Mouse (Mus musculus) spleen, postnatal 10 days (tissue): ENCODE measurements around the gene Tfip11.

Experiments used
- DNase-seq, 2 experiments: peaks; one replicate each; pipeline ENCODE4 v3.0.0; 2021 to 2022; ENCODE audit warnings: low spot score in 2 of 2

The Tfip11 gene

DNA sequence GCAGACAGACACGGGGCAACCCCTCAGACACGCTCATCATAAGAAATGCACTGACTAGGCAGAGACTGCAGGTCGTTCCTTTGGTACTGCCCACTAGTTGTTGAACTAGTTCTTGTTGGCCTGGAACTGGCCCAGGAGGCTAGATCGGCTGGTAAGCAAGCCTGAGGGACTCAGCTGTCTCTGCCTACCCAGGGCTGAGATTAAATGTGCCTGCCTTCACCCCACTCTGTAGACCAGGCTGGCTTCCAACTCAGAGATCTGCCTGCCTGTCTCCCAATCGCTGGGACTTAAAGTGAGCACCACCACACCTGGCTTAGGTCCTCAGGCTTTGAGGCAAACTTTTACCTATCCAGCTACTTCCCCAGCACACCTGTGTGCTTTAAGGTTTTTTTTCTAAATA is 5.8 kb upstream of the Tfip11 start:
- no peak for DNase-seq

DNA sequence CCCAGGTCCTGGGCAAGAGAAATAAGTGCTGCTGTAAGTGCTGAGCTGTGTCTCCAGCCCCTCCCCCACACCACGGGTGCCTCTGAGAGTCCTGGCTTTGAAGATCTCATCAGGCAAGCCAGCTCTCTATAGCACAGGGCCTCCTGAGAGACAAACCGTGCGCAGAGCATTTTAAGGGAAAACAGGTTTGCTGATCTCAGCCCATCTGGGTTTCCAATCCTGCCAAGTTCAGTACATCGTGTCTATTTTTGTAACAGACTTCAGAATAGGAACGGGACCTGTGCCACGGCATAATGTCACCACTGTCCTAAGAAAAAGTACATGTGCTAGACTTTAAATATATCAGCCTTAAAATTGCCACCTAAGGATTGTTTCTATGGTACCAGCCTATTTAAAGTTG is 5.2 kb upstream of the Tfip11 start:
- DNase-seq = no peak

DNA sequence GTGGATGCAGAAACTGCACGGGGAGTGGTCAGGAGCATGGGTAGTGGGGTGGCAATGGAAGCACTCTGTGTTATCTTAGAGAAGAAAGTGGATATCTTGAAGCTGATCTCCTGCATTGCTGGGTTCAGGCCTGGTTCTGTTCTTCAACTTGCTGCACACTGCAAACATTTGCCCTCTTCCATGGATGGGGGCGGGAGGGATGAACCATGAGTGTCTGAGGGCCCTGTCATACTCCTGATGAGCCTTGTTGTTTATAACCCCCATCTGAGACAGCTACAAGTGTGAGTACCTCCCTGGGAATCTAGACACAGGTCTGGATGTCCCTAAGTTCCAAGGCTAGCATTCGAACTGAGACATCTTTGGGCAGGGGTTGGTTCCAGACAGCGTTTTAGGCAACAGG is 4.8 kb upstream of the Tfip11 start:
- no peak for DNase-seq

DNA sequence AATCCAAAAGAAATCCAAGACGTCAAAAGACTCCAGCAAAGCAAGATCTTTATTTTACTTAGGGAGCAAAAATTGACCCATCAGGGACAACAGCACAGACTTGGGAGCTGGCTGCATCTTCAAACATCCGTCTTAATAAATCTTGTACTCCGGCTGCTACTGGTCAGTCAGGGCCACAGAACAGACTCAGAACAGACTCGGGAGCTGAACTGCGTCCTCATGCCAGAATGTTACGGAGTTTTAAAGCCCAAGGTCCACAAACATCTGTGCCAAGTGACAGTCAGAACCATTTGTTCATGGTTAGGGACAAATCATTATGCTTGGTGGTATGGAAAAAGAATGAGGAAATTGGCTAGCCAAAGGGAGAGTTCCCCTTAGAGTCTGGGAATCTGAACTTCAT is 2.9 kb upstream of the Tfip11 start:
- no peak for DNase-seq

DNA sequence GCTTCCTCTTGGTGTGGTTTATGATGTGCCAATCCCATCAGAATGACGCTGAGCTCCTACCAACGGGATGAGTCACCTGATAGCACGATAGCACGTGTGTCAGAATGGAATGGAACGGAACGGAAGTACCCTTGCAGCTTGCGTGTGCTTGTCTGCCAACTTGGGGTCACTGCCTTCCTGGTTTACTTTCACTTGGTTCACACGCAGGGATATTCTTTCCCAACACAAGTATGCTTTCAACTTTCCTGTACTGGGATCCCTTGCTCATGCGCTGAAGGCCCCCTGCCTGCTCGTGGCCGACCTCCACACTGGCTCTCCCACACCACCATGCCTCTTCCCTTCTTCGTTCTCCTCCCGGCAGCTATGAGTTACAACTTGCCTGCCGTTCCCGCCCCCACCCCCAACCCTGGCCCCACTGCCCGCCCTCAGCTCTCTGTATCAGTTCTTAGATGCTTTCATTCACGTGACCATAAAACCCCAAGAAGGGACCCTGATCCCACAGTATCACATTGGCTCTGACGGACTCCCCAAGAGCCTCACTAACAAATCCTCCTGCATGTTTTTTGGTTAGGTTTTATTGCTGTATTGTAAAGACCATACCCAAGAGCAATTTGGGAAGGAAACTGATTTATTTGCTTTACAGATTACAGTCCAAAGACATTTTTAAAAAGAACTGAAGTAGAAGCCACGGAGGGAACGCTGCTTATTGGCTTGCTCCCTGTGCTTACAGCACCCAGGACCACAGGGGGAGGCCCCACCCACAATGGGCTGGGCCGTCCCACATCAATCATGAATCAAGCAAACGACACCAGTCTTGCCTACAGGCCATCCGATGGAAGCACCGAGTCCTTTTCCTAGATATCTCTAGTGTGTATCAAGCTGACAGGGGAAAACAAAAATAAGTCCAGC is 1.3 kb upstream of the Tfip11 start:
- DNase-seq = peak; percentile 32 to 63

DNA sequence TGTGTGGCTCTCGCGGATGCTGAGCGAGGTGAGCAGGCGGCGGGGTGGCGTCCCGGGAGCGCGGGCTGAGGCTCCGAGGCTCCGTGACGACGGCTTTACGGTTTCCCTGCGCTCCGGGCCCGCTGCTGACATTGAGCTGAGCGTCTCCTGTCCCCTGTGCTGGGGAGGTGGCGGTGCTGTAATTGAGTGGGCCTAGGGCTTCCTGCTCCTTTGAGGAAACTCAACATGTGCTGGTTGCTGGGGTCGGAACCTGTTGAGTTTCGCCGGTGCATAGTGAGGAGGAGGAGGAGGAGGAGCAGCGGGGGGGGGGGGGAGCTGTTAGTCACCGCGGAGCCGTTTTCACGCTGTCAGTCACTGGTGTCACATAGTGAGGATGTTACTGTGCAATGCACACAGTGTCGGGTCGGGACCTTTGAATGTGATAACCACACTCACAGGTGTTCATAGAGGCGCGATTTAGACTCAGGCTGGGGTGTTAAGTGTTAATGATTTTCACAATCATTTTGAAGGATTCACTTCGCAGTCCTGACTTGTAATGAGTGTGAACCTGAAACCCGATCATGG is 370 bp downstream of the Tfip11 start:
- DNase-seq = no peak

DNA sequence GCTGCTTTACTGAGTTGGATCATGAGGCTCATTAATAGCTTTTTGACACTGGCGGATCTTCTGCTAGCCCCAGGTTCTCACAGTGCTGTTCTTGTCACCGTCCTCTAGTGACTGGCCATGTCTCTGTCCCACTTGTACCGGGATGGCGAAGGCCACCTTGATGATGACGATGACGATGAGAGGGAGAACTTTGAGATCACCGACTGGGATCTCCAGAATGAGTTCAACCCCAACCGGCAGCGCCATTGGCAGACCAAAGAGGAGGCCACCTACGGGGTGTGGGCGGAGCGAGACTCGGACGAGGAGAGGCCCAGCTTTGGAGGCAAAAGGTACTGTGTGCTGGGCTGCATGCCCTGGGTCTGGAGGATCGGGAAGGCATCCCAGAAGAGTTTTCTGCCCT is 1.7 kb downstream of the Tfip11 start:
- DNase-seq = no peak

DNA sequence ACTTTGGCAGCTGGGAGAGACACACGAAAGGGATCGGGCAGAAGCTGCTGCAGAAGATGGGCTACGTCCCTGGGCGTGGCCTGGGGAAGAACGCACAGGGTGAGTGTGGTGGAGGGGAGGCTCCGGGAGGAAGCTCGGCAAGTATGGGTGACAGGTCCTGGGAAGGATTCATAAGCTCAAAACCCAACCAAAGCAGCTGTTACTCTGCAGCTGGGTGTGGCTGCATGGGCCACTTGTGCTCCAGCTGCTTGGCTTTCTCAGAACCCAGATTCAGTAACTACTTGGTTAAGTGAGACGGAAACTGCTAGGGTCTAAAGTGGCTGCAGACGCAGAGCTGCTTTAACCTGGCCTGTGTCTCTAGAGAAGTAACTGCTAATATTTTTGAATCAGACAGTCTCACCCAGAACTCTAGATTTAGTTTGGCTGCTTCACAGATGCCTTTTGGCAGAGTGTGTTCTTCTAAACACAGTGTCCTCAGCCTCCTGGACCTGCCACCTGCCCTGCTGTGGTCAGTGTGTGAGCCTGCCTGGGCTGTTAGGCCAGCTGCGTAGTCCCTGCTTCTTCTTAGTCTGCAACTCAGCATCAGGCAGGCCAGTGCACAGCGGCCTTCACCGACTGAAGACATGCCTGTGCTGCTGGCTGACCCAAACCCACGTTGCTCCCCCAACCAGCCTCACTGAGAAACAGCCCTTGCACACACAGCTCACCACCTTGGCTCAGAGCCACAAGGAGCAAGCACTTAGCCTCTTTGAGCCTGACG is 3.8 kb downstream of the Tfip11 start:
- DNase-seq = no peak

DNA sequence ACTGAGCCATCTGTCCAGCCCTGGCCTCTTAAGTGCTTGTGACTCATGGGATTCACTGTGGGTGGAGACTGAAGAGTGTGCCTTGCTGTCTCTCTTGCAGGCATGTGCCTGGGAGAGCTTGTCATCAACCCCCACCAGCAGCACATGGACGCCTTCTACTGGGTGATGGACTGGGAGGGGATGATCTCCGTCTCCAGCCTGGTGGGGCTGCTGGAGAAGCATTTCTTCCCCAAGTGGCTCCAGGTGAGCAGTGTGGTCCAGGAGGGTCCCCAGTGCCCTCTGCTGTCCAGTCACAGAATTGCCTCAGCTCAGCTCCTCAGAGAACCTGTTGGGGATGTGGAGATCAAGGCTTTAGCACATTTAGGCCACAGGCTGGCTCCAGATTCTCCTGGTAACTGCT is 9.3 kb downstream of the Tfip11 start:
- DNase-seq = peak; percentile 36 to 71

DNA sequence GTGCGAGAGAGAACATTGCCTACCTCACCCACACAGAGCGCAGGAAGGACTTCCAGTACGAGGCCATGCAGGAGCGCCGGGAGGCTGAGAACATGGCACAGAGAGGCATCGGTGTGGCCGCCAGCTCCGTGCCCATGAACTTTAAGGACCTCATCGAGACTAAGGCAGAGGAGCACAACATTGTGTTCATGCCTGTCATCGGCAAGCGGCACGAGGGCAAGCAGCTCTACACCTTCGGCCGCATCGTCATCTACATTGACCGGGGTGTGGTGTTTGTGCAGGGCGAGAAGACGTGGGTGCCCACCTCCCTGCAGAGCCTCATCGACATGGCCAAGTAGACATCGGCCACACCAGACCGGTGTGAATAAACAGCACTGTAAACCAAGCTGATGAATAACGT is 10.8 kb downstream of the Tfip11 start:
- no peak for DNase-seq

DNA sequence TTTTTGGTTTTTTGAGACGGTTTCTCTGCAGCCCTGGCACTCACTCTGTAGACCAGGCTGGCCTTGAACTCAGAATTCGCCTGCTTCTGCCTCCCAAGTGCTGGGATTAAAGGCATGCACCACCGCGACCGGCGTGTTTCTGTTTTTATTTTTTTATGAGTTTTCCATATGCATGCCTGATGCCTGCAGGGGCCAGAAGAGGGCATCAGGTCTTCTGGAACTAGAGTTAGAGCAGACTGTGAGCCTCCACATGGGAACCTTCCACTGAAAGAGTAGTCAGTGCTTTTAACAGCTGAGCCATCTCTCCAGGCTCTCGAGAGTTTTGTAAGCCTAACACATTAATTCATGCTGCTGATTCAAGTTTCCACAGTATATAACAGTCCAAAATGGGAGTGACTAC is 13.1 kb downstream of the Tfip11 start:
- DNase-seq = no peak

DNA sequence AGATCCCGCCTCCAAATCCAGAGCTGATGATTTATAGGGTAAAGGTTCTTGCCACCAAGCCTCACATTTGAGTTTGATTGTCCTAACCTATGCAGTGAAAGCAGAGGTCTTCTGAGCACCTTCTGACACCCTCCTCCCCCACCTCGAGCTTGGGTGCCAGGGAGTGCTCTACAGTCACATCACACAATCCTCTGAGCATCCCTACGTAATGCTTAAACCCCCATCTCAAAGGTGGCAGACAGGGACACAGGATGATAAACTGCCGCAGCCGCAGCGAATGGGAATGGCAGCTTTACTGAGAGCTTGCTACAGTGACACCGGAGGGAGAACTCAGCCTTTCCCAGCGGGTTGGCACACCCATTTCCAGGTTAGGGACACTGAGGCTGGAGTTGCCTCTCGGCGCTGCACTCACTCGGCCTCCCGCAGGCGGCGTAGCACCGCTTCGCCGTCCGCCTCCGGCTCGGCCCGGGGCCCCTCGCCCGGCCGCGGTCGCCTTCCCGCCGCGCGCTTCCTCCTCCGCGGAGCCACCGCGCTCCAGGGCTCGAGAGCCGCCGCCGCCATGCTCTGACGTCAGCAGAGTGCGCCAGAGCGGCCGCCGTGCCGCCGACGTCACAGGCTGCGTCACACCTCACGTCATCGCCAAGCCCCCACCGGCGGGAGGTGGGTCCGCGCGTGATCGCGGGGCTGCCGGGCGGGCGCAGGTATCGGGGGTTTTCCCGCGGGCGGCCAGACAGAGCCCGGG is 16.5 kb downstream of the Tfip11 start, which contains the start of the genes Srrd and Hps4:
TSS of gene Srrd (minus strand) at position 578 of the 742 bp plus-strand sequence.
TSS of gene Hps4 (plus strand) at position 621 of the 742 bp plus-strand sequence.
- DNase-seq = peak; percentile 89

DNA sequence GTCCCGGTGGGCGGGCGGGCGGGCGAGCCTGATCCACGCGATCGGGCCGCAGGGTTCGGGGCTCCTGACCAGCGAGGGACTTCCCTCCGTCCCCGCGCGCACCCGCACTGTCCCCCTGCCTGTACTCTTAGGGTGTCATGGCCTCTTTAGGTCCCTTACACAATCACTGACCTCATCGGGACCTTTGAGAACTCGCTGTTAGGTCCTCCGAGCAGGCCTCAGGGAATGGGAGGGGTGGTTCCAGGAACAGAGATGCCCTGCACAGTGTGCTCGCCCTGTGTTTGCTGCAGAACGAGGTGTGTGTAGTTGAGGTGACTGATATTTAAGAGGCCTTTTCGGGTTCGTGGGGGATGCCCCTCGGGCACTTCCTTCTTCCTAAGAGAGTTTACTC is 17.0 kb downstream of the Tfip11 start:
- no peak for DNase-seq

DNA sequence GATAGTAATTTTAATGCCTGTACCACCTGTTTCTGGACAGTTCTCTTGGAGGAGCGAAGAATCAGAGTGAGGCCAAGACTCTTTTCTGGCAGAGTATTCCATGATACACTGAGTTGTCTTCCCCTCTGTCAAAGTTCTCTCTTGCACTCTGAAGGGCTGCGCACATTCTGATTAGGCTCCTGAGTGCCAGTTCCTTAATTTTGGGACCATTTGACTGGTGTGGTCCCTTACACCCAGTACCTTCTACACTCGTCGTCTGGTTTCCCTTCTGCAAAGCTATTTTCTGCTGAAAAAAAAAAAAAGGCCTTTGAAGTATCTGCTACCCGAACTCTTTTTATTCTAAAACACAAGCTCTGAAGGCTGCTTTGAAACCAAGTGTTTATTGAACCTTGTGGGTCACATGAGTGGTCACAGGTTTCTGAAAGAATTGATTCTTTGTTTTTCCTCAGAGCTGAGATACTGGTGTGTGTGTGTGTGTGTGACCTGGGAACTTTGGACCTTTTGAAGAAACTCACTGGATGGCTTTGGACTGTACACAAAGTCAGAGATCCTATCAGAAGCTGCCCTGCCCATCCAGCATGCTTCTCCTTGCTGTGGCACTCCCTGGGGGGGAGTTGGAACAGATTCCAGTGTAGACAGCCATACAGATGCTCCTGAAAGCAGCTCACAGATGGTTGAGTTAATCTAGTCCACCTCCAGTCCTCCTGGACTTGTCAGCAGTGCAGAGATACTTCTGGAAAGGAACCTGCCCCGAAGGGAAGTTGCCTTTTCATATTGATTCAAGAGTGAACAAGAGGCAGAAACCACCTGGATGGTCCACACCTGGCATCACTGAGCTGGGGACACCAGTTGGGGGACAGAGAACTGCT is 18.2 kb downstream of the Tfip11 start:
- DNase-seq = no peak

DNA sequence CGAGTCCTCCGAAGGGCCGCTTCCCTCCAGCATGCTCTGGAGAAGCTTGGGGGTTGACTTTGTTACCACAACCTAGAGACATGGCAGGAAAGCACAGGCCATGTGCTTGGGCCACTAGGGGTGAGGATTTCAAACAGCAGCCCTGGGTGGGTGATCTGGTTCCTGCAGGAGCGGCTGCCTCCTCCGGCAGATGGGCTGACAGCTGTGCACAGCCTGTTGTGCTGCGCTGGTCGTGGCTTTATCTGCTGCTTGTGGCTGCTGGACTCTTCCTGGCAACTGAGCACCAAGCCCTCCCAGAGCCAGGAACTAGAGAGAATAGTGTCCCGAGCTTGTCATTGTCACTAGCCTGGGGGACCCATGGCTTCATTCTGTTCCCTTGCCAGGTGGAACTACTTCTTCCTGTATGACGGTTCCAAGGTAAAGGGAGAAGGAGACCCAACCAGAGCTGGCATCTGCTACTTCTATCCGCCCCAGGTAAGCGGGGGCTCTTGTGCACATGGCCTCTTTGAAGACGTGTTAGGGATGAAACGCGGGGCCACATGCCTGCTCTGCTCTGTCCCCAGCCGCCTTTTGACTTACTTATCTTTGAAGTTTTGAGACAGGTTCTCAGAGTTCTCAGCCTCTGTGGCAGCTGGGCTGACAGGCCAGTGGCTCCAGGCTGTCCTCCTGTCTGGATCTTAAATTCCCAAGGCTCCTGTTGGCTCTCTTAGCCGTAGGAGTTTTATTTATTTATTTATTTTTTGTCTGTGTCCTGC is 20.2 kb downstream of the Tfip11 start:
- DNase-seq = no peak

DNA sequence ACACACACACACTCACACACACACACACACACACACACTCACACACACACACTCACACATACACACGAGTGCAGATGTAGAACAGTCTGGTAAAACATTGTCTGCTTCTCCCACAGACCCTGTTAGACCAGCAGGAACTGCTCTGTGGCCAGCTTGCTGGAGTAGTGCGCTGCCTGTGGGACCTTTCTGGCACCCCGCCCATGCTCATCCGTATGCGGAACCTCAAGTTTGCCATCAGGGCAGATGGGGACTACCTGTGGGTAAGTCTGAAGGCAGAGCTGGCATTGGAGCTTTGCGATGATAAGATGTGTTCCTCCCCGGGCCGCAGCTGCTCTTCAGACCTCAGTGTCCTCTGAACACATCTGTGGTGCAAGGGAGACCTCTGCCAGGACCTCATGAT is 23.0 kb downstream of the Tfip11 start:
- DNase-seq = no peak

DNA sequence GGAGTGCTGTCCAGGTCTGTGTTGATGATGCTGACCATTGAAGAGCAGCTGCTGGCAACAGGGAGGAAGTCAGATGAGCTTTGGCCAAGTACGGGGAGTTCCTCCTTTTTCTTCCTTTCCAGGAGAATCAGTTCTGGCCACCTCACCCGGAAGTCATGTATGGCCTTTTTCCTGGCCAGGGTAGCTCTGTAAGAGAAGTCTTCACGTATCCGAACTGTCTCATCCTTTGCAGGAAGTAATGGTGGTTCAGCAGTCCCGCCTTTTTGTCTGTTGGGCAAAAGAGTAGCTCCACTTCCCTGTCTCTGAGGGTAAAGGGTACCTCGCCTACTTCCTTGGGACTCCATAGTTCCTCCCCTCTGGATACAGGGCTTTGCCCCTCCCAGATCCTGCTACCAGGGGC is 29.3 kb downstream of the Tfip11 start:
- no peak for DNase-seq

DNA sequence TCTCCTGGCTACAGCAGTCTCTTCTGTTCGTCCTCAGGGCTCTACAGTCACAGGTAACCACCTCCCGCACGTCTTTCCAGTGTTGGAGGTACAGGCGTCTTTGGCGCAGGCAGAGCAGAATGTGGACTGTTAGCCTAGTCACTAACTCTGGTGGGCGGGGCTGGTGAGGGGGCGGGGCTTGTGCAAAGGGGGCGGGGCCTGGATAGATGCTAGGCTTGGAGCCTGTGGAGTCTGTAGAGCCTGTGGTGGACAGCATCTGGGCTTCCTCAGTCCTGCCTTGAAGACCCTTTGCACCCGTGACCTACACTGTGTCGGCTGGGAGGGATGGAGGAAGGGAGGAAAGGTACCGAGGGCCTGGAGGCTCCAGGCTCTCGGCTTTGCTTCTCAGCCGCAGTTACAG is 29.8 kb downstream of the Tfip11 start, which contains the start of gene Gm6583:
TSS of gene Gm6583 (minus strand) at position 124 of the 400 bp plus-strand sequence.
- no peak for DNase-seq

DNA sequence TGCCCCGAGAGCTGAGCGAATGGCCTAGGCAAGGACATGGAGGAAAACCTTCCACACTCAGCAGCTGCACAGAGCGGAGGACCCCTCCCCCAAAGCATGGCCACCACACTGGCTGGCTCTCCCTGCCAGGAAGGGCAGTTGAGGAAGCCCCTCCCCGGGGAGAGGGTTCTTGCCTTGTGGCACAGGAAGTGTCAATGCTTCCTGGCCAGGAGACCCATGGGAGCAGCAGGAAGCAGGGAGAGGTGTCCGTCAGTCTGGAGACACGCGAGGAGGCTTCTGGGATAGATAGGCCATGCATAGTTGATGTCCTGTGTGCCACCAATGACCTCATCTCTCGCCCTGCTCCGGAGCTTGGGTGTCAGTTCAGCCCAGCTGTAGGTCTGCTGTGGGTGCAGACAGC is 30.2 kb downstream of the Tfip11 start:
- no peak for DNase-seq

DNA sequence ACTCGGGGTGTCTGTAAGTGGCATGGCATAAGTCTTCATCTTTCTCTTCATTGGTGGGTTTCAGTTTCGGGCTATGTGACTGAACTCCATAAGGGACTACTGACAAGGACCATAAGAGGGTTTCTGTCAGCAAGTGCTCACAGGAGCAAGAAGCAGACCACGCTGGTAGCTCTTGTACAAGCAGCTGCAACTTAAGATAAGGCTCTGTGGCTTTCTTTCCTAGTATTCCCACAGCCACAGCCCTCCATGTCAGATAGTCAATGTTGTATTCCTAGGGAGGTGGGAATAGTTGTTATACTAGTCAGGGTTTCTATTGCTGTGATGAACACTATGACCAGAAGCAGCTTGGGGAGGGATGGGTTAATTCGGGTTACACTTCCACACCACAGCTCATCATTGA is 33.4 kb downstream of the Tfip11 start:
- no peak for DNase-seq
